Mouse (Mus musculus) brain, embryonic 14.5 days (tissue): ENCODE data around the gene Gm4450.

Source experiments
- CTCF ChIP-seq: fragments of 200-500 bp; IDR thresholded peaks from 2 replicates; pipeline ENCODE4 v1.5.1; 2012; ENCODE audit warnings: inconsistent platforms, mild to moderate bottlenecking, moderate library complexity, borderline replicate concordance; ENCODE audit not compliant: insufficient read depth, insufficient read length; ENCODE audit errors: extremely low read depth
- POLR2A ChIP-seq: fragments of 200-500 bp; IDR thresholded peaks from 2 replicates; pipeline ENCODE4 v1.6.1; 2012; ENCODE audit warnings: mild to moderate bottlenecking, inconsistent platforms, borderline replicate concordance; ENCODE audit not compliant: poor library complexity, insufficient read depth, insufficient read length, severe bottlenecking; ENCODE audit errors: extremely low read depth

GRCm38 (mm10) chr3:98414296-98414695, 42.6 kb downstream of the Gm4450 start:
- TF ChIP-seq CTCF (no peak), POLR2A (no peak)
